Mouse (Mus musculus): ENCODE results near the gene Fhad1.

The Fhad1 gene

DNA sequence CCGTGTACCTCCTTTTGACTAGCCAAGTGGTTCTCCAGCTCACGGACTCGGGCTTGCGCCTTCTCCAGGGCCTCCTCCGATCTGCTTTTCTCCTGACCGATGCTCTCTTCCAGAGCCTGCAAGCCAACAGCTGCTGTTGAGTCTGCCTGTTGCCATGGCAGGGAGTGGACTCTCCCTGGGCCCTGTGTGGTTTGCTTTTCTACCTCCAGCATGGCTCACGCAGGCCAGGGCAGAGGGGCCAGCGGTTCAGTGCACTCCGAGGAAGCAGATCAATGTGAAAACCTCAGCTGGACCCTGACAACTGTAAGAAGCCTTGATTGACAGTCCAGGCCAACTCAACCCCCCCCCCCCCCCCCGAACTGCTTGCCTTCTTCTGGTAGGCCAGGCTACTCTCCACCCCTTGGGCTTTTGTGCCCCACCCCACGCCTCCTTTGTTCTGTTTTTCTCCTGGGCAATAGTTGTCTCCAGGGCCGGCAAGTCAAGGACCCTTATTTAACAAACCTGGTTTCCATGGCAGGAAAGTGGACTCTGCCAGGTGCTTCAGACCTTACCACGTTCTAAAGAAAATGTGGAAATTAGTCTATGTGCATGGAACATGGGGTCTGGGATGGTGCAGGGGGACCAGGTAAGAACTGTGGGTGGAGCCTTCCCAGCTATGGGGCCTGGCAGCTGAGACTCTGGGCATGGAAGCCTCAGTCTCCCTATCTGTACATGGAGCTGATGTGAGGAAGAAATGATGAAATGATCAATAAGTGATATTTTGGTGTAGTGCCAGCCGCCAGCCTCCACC is 81.9 kb downstream of the Fhad1 start:
- DNase-seq (ENCODE audit: low read depth, low spot score) = no peak

DNA sequence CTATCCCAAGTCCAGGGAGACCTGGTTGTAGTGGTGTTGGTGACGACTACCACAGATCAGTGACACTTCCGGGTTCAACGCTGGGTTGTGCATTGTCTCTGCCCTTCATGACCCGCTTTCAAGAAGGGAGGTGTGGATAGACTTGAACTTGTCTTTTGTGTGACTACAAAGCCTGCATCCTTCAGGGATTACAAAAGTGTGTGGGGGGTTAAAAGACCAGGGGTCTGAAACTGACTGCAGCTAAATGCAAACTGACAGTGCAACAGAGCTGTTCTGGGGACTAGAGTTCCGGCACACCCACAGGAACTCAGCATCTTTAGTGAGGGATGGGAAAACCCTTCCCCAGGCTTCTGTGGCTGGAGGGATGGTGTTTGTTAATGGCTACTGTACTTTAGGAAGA is 83.4 kb downstream of the Fhad1 start:
- no peak for DNase-seq (ENCODE audit: low read depth, low spot score)

DNA sequence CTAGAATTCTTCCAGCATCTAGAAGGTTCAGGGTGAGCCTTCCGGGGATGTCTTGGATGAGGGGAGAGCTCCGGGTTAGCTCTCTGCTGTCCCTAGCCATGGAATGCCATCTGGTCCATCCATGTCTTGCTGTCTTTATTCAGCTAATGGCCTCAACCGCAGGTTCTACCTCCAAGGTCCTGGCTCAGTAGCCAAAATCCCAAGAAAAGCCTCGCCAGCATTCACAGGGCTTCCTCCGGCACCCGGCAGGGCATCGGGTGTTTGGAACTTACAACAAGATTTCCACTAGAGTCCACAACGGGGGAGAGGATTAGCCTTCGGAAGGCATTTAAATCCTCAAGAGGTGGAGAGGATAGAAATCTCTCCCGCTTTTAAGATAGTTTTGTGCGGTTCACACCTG is 84.9 kb downstream of the Fhad1 start:
- DNase-seq (ENCODE audit: low read depth, low spot score) = no peak

DNA sequence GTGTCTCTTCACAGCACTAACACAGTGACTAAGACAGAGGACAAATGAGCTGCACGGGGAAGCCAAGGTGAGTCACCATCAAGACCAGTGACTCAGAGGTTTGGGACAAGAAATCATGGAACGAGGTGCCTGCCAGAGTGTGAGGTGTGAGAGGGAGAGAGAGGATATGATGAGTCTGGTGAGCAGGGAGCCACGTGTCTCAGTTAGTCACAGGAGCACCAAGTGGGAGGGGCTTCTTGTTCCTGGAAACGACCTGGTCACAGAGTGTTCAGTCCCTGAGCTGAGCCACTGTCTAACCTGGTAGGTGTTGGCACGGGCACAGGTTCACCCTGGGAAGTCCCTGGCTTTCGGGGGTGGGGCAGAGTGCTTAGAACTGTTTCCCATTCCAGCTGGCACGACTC is 86.0 kb downstream of the Fhad1 start:
- no peak for DNase-seq (ENCODE audit: low read depth, low spot score)

DNA sequence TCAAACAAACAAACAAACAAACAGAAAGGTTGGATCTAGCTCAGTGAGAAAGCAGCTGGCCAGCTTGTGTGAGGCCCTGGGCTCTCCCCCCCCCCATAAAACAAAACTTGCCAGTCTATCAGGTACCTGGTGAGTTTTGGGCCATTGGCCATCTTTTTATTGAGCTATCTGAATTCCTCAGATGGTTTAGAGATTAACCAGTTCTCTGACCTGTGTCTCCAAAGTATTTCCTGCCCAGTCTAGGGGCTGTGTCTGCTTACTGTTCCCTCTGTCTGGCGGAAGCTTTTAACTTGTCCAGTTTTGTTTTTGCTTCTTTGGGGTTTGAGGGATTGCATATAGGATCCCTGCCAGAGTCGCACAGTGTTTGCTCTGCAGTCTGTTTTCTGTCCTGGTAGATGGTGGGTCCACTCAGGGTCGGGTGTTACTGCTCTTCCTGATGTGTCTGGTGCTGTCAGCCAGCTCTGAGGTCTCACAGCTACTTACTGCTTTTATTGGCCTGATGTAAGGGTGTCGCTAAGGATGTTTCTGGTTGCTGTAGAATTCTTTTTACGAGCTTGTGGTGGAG is 89.0 kb downstream of the Fhad1 start:
- no peak for DNase-seq (ENCODE audit: low read depth, low spot score)

DNA sequence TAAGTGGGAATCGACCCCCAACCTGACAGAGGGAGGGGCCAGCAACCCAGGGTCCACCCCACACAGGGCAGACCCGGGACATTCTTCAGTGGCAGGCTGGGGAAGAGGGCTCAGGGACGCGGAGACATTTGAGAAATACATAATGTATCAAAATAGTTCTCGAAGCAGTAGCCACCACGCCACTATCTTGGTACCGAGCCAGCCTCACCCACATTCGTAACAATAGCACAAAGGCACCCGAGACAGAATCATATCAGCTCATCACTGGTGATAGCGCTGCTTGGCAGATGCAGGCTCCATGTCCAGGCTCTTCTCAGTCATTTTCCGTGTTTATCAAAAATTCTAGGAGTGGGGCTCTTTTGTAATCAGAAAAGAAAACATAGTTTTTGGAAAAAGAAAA is 90.9 kb downstream of the Fhad1 start:
- no peak for DNase-seq (ENCODE audit: low read depth, low spot score)

DNA sequence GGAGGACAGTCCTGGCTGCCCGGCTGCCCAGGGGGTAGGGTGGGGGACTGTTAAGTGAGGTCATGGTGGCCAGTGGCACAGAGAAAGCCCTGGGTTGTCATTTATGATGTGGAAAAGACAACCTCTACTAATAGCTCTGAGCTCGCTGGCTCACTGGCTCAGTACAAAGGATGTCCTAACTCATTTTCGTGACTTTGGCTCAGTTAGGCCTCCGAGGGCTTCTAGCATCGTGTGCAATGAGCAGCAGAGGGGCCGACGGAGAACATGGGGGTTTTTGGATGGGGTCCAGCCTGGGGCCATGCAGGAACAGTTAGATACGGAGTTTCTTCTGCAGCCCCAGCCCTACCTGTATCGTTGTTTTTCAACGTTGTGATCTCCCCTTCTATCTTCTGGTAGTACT is 94.5 kb downstream of the Fhad1 start:
- no peak for DNase-seq (ENCODE audit: low read depth, low spot score)

DNA sequence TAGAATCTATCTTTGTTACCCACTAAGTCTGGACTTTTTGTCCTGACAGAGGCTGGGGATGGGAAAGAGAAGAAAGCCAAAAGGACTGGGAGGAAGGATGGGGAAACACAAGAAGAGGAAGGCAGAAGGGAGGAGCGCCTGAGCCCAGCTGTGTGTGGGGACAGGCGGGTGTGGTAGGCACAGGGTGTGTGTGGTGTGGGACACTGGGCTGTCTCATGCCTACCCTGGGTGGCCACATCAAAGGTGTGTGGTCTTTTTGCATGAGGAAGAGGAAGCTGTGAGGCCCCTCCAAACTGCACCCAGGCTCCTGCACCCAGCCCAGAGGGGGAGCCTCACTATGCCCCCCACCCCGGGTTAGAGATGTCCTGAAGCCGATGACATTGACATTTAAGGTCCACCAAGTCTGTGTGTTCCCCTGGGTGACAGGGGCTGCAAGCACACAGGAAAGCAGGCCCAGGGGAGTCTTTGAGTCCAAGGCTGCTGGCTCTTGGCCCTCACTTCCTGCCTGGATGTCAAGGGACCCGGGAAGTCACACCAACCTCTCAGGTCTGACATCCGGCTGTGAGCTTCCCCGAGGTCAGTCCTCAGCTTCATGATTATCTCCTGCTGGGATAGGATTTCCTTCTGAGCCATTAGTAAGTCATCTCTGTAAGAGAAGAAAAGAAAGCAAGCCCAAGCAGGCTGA is 97.0 kb downstream of the Fhad1 start:
- no peak for DNase-seq (ENCODE audit: low read depth, low spot score)

DNA sequence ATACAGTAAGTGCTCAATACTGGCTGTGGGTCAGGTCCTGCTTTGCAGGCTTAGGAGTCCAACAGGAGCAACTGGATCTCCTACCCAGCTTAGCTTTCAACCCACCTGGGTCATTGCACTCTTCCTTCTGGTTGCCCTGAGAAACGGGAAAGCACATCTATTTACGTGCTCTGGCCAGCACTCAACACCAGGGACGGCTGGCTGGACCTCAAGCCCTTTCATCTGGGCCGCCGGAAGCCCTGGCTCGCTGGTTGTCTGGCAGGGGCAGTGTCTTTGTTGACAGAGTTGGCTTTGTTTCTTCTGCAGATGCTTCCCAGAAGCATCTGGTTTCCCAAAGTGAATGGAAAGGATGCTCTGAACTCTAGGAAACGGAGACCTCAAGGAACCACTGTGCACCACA is 100.8 kb downstream of the Fhad1 start:
- DNase-seq (ENCODE audit: low read depth, low spot score) = no peak

DNA sequence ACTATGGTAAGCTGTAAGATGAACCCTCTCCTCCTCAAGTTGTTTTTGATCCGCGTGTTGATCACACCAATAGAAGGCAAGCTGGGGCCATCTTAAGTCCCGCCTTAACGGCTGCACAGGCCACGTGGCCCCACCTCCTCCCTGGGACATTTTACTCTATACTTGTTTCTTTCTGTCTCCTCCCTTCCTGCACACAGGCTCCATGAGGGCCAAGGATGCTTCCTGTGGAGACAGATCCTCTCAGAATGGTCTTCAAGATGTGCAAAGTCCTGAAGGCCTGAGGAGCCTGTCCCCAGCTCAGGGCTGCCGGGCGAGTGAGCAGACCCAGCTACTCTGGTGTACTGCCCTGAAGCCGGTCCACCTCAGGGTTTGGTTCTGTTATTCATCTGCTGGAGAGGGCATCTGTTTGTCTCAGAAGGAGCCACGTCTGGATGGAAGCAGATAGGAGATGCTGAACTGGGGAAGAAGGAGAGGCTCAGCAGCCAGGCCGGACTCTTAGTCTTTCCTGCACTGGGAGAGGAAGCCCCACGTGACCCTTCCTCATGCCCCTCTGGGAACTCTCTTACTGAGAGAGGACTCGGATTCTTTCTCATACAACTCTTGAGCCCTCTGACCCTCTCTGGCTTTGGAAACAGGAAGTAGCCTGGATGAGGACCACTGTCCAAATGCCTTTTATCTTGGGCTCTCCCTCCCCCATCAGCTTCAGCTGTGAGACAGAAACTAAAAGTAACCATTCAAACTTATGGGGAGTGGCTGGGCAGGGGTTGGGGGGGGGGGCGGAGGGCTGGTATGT is 101.5 kb downstream of the Fhad1 start:
- no peak for DNase-seq (ENCODE audit: low read depth, low spot score)

DNA sequence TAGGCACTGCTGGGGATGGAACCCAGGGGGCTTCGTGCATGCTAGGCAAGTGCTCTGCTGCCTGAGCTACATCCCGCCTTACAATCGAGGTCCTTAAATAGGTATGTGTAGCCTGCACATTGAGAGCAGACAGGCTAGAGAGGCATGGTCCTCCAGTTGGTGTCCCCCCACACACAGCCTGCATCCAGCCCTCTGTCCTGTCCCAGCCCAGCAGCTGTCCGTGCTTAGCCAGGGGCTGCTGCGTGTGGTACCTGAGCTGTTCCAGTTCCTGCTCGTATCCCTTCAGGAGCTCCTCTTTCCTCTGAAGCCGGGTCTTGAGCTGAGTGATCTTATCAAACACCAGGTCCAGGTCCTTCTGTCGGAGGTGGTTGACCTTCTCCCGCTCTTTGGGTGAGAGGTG is 110.2 kb downstream of the Fhad1 start:
- no peak for DNase-seq (ENCODE audit: low read depth, low spot score)

DNA sequence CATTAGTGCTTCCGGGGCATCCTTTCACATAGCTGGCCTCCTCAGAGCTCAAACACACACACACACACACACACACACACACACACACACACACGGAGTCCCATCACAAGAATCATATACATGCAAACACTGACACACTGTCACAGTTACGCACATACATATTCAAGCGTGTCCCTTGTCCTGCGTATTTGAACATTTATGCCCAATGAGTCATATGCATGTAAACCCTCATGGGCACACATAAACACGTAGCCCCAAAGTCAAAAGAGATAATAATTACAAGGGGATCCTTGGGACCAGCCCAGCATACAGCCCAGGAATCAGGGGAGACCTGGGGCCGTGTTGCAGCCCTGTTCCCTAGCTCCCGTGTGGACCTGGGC is 112.4 kb downstream of the Fhad1 start:
- DNase-seq (ENCODE audit: low read depth, low spot score) = no peak

DNA sequence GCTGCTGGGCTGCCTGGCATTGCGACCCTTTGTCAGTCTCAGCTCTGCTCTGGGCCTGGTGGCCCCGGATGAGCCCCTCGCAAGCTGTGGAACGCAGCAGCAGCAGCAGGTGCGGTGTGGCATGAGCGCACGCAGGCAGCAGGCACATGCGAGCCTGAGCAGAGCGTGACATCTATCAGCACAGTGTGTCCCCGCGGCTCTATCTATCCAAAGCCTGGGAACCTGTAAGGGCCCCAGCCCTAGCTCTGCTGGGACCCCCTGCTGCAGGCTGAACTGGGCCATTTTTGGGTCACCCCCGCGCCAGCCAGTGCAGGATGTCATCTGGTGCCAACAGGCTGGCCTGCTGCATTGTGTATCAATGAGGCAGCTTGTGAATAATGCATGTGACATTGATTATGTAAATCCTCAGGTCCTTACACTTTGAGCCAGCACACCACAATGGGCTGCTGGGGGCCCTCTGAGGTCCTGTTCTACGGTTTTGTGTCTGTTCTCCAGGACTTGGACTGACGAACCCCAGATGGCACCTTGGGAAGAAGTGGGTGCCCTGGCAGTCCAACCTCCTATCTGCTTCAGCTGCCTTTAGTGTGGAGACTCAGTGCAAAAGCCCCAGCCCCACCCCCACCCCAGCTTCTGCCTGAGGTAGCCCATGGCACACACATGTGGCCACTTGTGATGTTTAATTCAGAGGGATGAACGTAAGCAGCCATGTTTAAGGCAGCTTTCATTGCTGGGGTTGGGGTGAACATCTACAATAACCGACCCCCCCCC is 113.0 kb downstream of the Fhad1 start:
- DNase-seq (ENCODE audit: low read depth, low spot score) = no peak

DNA sequence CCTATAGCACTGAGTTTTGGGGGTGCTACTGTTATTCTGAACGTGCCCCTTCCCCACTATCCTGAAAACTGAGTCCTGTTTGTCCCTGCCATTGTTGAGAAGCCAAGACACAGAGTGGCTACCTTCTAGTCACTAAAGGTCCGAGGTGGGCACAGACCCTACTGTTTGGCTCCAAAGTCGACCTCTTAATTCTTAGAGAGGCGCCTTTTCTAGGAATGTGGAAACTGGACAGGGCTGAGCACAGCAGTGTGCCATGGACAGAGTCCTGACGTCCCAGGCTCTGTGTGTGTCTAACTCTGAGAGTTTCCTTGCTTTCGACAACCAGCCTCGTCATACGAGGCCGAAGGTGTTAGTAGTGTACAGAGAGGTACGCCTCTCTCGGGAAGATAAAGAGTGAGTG is 114.5 kb downstream of the Fhad1 start:
- no peak for DNase-seq (ENCODE audit: low read depth, low spot score)

DNA sequence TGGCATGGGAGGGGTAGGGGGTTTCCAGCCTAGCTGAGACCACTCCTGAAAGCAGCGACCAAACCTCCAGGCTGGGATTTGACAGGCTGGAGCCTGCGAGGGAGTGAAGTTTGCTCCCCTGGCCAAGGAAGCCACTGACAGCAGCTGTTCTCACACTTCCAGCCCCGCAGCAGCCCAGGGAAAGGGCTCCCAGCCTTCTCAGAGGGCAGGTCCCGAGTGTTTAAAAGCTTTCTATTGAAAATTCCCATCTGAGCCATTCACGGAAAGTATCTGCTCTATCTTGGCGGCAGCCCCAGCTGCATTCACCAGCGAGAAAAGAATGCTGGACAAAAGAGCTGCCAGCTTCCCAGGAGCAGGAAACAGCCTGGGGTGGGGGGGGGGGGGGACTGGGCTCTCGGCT is 114.9 kb downstream of the Fhad1 start:
- DNase-seq (ENCODE audit: low read depth, low spot score) = no peak

DNA sequence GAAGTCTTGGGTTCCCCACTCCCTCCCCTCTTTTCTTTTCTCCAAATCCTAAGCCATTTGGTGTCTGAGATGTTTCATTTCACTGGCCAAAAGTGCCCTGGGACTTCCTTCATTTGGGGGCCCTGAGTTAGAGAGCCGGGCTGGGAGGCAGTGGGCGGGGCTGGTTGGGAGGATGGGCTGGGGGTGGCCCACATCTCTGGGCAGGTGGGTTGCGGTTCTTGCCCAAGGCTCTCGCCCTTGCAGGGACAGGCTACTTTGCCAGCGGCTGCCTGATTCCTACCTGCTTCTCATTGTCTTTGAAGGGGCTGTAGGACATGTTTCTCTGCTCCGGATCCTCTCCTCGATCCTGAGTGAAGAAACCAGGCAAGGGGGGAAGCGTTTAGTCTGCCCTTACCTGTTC is 116.0 kb downstream of the Fhad1 start:
- DNase-seq (ENCODE audit: low read depth, low spot score) = no peak

DNA sequence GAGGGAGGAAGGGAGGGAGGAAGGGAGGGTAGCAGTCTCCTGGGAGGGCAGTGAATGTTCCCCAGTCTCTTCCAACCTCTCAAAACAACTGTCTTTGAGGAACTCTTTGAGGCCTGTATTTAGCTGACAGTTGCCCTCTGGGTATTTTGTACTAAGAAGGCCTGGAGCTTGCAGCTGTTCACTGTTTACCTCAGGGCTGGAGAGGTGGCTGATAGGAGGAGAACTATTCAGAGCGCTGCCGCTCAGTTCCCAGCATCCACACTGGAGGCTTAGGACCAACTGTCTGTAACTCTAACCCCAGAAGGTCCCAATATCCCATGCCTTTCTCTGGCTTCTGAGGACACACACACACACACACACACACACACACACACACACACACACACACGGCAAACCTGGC is 117.0 kb downstream of the Fhad1 start:
- no peak for DNase-seq (ENCODE audit: low read depth, low spot score)

DNA sequence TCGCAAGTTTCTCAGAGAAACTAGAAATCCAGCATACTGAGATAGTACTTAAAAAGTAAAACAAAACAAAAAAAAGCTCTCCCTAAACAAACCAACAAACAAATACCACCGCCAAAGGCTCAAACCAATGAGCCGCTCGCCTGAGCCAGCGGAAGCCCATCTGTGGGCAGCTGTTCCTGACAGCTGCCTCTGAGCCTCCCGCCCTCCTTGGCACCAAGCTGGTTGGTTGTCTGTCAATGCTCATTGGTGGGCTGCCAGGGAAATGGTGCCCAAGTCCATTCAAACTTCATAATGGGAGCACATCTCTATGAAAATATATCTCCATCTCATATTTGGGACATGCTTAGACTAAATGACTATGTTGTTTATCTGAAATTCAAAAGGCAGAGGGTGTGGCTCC is 117.7 kb downstream of the Fhad1 start:
- no peak for DNase-seq (ENCODE audit: low read depth, low spot score)

DNA sequence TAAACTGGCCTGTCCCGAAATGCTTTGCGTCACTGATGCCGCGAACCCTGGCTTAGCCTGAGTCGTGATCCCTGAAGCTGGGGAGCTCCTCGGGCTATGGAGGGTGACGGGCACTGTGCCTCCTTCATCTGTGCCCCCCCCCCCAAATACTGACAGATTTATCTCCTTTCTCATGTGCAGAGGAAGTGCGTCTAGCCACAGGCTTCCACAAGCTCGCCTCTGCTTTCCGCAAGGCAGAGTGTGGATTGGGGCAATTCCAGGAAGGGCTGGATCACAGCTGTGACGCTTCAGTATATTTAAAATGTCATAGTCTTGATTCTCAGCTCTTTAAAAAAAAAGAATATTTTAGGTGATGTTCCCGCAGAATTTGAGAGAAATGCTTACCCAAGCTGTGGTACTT is 119.1 kb downstream of the Fhad1 start:
- no peak for DNase-seq (ENCODE audit: low read depth, low spot score)

DNA sequence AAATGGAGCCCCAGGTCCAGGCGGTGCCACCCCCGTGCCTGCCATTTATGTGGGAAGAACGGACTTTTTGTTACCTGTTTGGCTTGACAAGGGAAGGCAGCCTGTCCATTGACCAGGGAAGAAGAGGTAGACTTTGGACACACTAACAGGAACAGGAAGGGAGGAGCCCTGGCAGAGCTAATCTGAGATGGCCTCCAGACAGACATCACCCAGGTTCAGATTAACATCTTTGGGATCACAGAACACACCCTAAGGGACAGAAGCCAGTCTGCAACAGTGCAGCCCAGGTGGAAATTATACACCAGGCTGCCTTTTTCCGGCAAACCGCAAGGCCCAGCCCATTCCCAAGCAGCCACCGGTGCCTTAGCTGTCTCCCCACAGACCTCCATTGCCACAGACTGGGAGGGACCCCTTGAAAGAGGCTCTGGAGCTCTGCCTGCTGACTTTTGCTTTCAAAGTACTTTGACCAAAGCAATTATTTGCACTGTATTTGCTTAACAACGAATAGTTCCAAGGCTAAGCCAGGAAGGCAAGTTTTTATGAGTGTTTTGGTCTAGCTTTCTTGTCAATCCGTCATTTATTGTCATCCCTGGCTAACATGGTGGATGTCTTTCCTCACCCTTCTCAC is 121.6 kb downstream of the Fhad1 start:
- no peak for DNase-seq (ENCODE audit: low read depth, low spot score)

DNA sequence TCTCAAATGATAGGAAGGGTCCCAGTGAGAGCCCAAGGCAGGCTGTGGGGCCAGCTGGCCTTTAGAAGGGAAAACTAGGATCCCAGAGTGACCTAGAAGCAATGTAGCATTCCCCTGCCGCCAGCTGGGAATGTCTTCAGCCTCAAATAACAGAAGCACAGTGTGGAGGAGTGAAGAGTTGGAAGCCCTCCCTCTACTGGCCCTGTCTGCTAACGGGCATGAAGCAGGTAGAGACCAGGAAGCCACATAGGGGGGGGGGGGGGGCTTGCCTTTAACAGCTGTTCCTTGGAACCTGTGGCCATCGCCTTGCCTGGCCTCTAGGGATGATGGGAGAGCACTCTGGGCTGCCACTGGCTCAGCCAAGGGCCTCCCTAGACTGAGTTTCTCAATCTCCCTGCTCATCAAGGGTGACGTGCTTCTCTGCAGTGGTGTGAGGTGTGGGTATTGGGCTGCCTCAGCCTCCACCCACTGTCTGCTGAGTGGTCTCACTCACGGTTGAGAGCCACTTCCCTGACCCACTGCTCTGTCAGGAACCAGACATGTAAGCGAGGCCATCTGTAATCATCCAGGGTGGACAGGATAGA is 128.4 kb downstream of the Fhad1 start:
- DNase-seq (ENCODE audit: low read depth, low spot score) = no peak
